Mouse (Mus musculus): ENCODE results near the gene Lypd6b. TPM values are rescaled to one million over a fixed set of nuclear protein-coding genes. Genes with fewer than 3 reads are reported as not detected.

The Lypd6b gene
- polyA plus RNA-seq, 1 experiment from 2014 or later, result 0.73 TPM

DNA sequence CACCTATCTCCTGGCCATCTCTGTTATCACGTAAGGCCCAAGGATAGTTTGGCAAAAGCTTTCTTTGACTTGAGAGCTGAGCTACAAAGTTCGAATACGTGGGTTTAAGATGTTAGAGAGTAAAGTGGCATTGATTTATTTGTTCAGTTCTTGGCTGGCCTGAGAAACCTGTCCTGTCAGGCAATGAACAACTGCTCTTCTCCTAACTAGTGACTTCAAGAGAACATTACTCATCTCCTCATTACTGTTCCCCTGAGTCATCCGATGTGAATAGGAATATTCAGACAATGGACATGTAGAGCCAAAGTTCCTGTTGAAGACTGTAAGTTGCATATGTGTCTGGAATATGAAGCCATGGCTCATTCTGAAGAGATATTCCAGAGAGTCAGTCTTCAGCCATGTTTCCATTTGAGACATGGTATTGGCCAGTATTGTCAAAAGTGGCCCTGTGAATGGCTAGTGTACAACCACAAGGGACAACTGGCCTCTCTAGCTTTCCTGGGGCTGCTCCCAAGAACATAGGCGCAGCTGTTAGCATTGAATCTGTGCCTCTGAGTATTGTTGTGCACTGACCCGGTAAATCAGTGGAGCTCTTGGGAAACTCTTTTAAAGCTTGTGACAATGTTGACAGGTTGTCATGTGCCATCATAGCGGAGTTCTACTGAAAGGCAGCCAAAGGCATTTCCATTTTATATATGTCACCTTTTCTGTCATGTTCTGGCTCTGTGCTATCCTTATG is 124.0 kb downstream of the Lypd6b start:
- no peak overlapping the region for H3K9ac ChIP-seq (ENCODE audit: low read depth, low read length)
- H3K27ac ChIP-seq (ENCODE audit: low read depth, low read length), result no peak overlapping the region
- H3K4me3 ChIP-seq (ENCODE audit: low read depth, low read length), result no peak overlapping the region
- no peak for TF ChIP-seq CTCF (IDR thresholded peaks at IDR 0.05; ENCODE audit: low read depth)
- no peaks in the 10 kb centered on the region for H3K27me3 ChIP-seq (replicated peaks; ENCODE audit: control insufficient read depth, insufficient read depth, low read length)
- 68% methylated on average over 7 of the region's 7 CpGs for WGBS
- H3K36me3 ChIP-seq (ENCODE audit: control insufficient read depth, insufficient read depth), result no peaks in the 10 kb centered on the region
- no peak for ATAC-seq
- no peaks in the 10 kb centered on the region for H3K4me1 ChIP-seq (replicated peaks; ENCODE audit: control insufficient read depth, insufficient read depth, low read length)
- no peak overlapping the region for H3K4me2 ChIP-seq (replicated peaks; ENCODE audit: low read depth)
- no peaks in the 10 kb centered on the region for H3K9me3 ChIP-seq (ENCODE audit: control insufficient read depth)

DNA sequence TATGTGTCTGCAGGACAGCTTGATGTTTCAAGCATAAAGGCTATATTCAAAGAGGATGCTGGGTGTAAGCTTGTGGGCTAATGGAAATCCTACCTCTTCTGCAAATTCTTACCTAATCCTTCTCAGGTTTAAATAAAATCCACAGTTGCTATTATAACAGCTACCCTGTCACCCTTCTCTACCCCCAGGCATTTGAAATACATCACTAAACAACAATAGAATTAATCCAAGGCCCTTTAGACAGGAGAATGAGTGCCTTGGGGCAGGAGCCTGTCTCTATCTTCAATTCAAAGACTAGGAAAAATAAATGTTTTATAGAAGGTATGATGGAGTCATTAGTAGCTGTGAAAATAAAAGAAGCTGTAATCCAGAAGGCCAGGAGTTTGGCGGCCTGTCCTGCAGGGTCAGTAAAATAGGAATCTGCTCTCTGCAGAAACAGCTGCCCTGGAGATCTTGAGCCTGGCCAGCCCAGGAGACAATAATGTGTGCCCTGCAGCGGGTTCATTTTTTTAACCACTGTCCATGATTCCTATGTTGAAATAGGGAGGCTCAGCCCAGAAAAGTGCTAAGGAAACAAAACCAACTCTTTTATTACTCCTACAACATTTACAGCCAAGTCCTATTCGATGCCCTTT is 124.9 kb downstream of the Lypd6b start:
- WGBS, result 66% methylated on average over 3 of the region's 3 CpGs
- ATAC-seq, result no peak

DNA sequence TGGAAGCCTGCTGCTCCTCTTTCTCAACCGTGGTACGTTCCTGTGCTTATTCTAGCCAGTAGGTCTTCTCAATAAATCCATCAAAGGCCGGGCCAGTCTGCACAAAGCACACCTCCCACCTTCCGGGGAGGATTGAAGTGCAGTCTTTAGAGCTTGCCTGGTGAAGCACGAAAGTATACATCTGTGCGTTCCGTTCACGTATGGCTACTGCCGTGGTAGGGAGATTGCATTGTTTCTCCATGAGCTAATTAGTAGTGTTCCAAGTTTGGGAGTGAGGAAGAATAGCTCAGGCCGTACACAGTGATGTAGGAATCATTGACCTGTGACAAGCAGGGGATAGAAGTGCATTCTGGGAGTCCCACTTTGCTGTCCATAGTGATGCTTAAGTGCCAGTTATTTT is 130.0 kb downstream of the Lypd6b start:
- Histone ChIP-seq H3K27me3 (replicated peaks; ENCODE audit: control insufficient read depth, insufficient read depth, low read length) (no peaks in the 10 kb centered on the region), H3K27ac (ENCODE audit: low read depth, low read length) (no peak overlapping the region), H3K36me3 (ENCODE audit: control insufficient read depth, insufficient read depth) (no peaks in the 10 kb centered on the region), H3K9me3 (ENCODE audit: control insufficient read depth) (no peaks in the 10 kb centered on the region), H3K4me3 (ENCODE audit: low read depth, low read length) (no peak overlapping the region), H3K4me2 (replicated peaks; ENCODE audit: low read depth) (no peak overlapping the region), H3K9ac (ENCODE audit: low read depth, low read length) (no peak overlapping the region), H3K4me1 (replicated peaks; ENCODE audit: control insufficient read depth, insufficient read depth, low read length) (no peaks in the 10 kb centered on the region)
- no peak for TF ChIP-seq CTCF (IDR thresholded peaks at IDR 0.05; ENCODE audit: low read depth)
- ATAC-seq, result no peak
- WGBS, result 67% methylated on average over 10 of the region's 10 CpGs

More for the DNA sequence above, 124.9 kb downstream of the Lypd6b start:
- H3K9ac ChIP-seq (ENCODE audit: low read depth, low read length), result no peak overlapping the region
- no peak overlapping the region for H3K4me3 ChIP-seq (ENCODE audit: low read depth, low read length)
- H3K36me3 ChIP-seq (ENCODE audit: control insufficient read depth, insufficient read depth), result no peaks in the 10 kb centered on the region
- H3K27me3 ChIP-seq (replicated peaks; ENCODE audit: control insufficient read depth, insufficient read depth, low read length), result no peaks in the 10 kb centered on the region
- no peak for TF ChIP-seq CTCF (IDR thresholded peaks at IDR 0.05; ENCODE audit: low read depth)
- no peak overlapping the region for H3K4me2 ChIP-seq (replicated peaks; ENCODE audit: low read depth)
- H3K4me1 ChIP-seq (replicated peaks; ENCODE audit: control insufficient read depth, insufficient read depth, low read length), result no peaks in the 10 kb centered on the region
- H3K9me3 ChIP-seq (ENCODE audit: control insufficient read depth), result no peaks in the 10 kb centered on the region
- H3K27ac ChIP-seq (ENCODE audit: low read depth, low read length), result no peak overlapping the region

DNA sequence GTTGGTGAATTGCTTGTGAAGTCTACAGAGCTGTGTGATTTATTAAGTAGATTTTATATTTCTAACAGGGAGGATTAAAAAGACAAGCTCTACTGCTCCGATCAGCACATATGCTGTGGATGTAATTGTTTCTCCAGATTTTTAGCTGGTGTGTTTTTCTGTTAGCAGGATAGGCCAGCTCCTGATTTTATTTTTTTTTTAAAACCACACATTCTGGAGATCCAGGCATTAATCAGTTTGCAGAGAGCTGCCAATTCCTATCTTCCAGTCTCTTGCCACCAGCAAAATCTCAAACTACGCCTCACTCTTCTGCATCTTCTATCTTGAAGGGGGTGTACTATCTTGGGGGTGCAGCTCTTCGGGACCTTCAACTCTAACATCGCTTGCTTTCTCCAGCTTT is 130.6 kb downstream of the Lypd6b start:
- no peak overlapping the region for H3K27ac ChIP-seq (ENCODE audit: low read depth, low read length)
- no peak overlapping the region for H3K9ac ChIP-seq (ENCODE audit: low read depth, low read length)
- no peaks in the 10 kb centered on the region for H3K9me3 ChIP-seq (ENCODE audit: control insufficient read depth)
- no peaks in the 10 kb centered on the region for H3K27me3 ChIP-seq (replicated peaks; ENCODE audit: control insufficient read depth, insufficient read depth, low read length)
- H3K36me3 ChIP-seq (ENCODE audit: control insufficient read depth, insufficient read depth), result no peaks in the 10 kb centered on the region
- H3K4me2 ChIP-seq (replicated peaks; ENCODE audit: low read depth), result no peak overlapping the region
- no peaks in the 10 kb centered on the region for H3K4me1 ChIP-seq (replicated peaks; ENCODE audit: control insufficient read depth, insufficient read depth, low read length)
- WGBS, result 70% methylated on average over 4 of the region's 4 CpGs
- TF ChIP-seq CTCF (IDR thresholded peaks at IDR 0.05; ENCODE audit: low read depth), result no peak
- H3K4me3 ChIP-seq (ENCODE audit: low read depth, low read length), result no peak overlapping the region
- ATAC-seq, result no peak

GRCm38 (mm10) chr2:49918692-49919091 is 131.2 kb downstream of the Lypd6b start:
- H3K4me3 ChIP-seq (ENCODE audit: low read depth, low read length), result no peak overlapping the region
- no peaks in the 10 kb centered on the region for H3K9me3 ChIP-seq (ENCODE audit: control insufficient read depth)
- H3K27me3 ChIP-seq (replicated peaks; ENCODE audit: control insufficient read depth, insufficient read depth, low read length), result no peaks in the 10 kb centered on the region
- WGBS, result 51% methylated on average over 9 of the region's 9 CpGs
- no peaks in the 10 kb centered on the region for H3K36me3 ChIP-seq (ENCODE audit: control insufficient read depth, insufficient read depth)
- H3K4me1 ChIP-seq (replicated peaks; ENCODE audit: control insufficient read depth, insufficient read depth, low read length), result no peaks in the 10 kb centered on the region
- no peak overlapping the region for H3K4me2 ChIP-seq (replicated peaks; ENCODE audit: low read depth)
- H3K27ac ChIP-seq (ENCODE audit: low read depth, low read length), result no peak overlapping the region
- ATAC-seq, result no peak
- no peak overlapping the region for H3K9ac ChIP-seq (ENCODE audit: low read depth, low read length)
- TF ChIP-seq CTCF (IDR thresholded peaks at IDR 0.05; ENCODE audit: low read depth), result no peak

DNA sequence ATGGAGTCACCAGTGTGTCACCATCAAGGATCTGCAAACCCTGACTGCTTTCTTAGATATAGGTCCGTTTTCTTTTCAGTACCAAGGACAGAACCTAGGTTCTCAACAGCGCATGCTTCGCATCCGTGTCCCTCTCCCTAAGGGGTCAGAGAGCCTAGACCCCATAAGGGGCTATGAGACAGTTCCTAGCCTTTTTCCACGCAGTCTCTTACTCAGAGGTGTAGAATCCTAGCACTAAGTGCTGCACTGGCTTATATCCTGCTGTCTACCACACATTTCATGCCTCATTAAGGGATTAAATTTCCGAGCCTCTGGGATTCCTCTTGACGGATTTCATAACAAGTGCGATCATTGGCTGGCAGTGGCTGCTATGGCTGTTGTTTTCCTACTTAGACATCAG is 134.5 kb downstream of the Lypd6b start:
- TF ChIP-seq CTCF (IDR thresholded peaks at IDR 0.05; ENCODE audit: low read depth), result no peak
- H3K4me3 ChIP-seq (ENCODE audit: low read depth, low read length), result no peak overlapping the region
- H3K4me1 ChIP-seq (replicated peaks; ENCODE audit: control insufficient read depth, insufficient read depth, low read length), result no peaks in the 10 kb centered on the region
- H3K9me3 ChIP-seq (ENCODE audit: control insufficient read depth), result no peaks in the 10 kb centered on the region
- 67% methylated on average over 8 of the region's 8 CpGs for WGBS
- no peak overlapping the region for H3K4me2 ChIP-seq (replicated peaks; ENCODE audit: low read depth)
- H3K27ac ChIP-seq (ENCODE audit: low read depth, low read length), result no peak overlapping the region
- no peak for ATAC-seq
- H3K36me3 ChIP-seq (ENCODE audit: control insufficient read depth, insufficient read depth), result no peaks in the 10 kb centered on the region
- H3K9ac ChIP-seq (ENCODE audit: low read depth, low read length), result no peak overlapping the region
- H3K27me3 ChIP-seq (replicated peaks; ENCODE audit: control insufficient read depth, insufficient read depth, low read length), result no peaks in the 10 kb centered on the region

Measured in intestine, postnatal 0 days (tissue).